Mouse (Mus musculus): ENCODE measurements around the gene Scin. TPM values are rescaled to one million over a fixed set of nuclear protein-coding genes. Genes with fewer than 3 reads are reported as not detected.
A peak's percentile ranks its signal among the peaks of the same experiment; 100 is the strongest.

The Scin gene
- total RNA-seq, 2 experiments from 2014 or later = 1.3 to 1.4 TPM

GRCm38 (mm10) chr12:40109227-40109626, 24.8 kb downstream of the Scin start:
- DNase-seq (ENCODE audit: low spot score in 2 of 2) = no peak

- no peak for DNase-seq (ENCODE audit: low spot score in 2 of 2)
These were observed 25.9 kb downstream of the Scin start for GRCm38 (mm10) chr12:40108143-40108542.

GRCm38 (mm10) chr12:40106874-40107273, 27.2 kb downstream of the Scin start:
- DNase-seq (ENCODE audit: low spot score in 2 of 2) = no peak

- no peak for DNase-seq (ENCODE audit: low spot score in 2 of 2)
These were observed 29.3 kb downstream of the Scin start for GRCm38 (mm10) chr12:40104750-40105149.

GRCm38 (mm10) chr12:40102359-40102758, 31.7 kb downstream of the Scin start:
- DNase-seq (ENCODE audit: low spot score in 2 of 2) = no peak

- no peak for DNase-seq (ENCODE audit: low spot score in 2 of 2)
These were observed 34.6 kb downstream of the Scin start for GRCm38 (mm10) chr12:40099407-40099806.

- DNase-seq (ENCODE audit: low spot score in 2 of 2) = no peak
These were observed 36.6 kb downstream of the Scin start for GRCm38 (mm10) chr12:40097449-40097848.

GRCm38 (mm10) chr12:40097023-40097422, 37.0 kb downstream of the Scin start:
- no peak for DNase-seq (ENCODE audit: low spot score in 2 of 2)

GRCm38 (mm10) chr12:40096453-40096852, 37.6 kb downstream of the Scin start:
- no peak for DNase-seq (ENCODE audit: low spot score in 2 of 2)

- no peak for DNase-seq (ENCODE audit: low spot score in 2 of 2)
These were observed 44.0 kb downstream of the Scin start for GRCm38 (mm10) chr12:40090017-40090416.

GRCm38 (mm10) chr12:40085731-40086322, 48.2 kb downstream of the Scin start:
- peak; percentile 34 to 70 for DNase-seq (ENCODE audit: low spot score in 2 of 2)

GRCm38 (mm10) chr12:40082453-40083238, 51.4 kb downstream of the Scin start:
- DNase-seq (ENCODE audit: low spot score in 2 of 2) = peak in 1 of 2 experiments; percentile 58

- DNase-seq (ENCODE audit: low spot score in 2 of 2) = no peak
These were observed 52.0 kb downstream of the Scin start for GRCm38 (mm10) chr12:40082048-40082447.

- peak in 1 of 2 experiments; percentile 15 for DNase-seq (ENCODE audit: low spot score in 2 of 2)
These were observed 60.4 kb downstream of the Scin start for GRCm38 (mm10) chr12:40073660-40074059.

- DNase-seq (ENCODE audit: low spot score in 2 of 2) = no peak
These were observed 87.0 kb downstream of the Scin start for GRCm38 (mm10) chr12:40047024-40047423.

- DNase-seq (ENCODE audit: low spot score in 2 of 2) = no peak
These were observed 90.0 kb downstream of the Scin start for GRCm38 (mm10) chr12:40043816-40044585.

- peak; percentile 6 to 26 for DNase-seq (ENCODE audit: low spot score in 2 of 2)
These were observed 94.0 kb downstream of the Scin start for GRCm38 (mm10) chr12:40040067-40040466.

- peak; percentile 85 to 87 for DNase-seq (ENCODE audit: low spot score in 2 of 2)
These were observed 96.1 kb downstream of the Scin start, which contains the start of gene Arl4a for GRCm38 (mm10) chr12:40037876-40038463. Gene Arl4a, minus strand, starts transcription at chr12:40038025.

GRCm38 (mm10) chr12:40037226-40037813, 96.7 kb downstream of the Scin start:
- peak; percentile 98 for DNase-seq (ENCODE audit: low spot score in 2 of 2)

GRCm38 (mm10) chr12:40036666-40037065, 97.4 kb downstream of the Scin start:
- DNase-seq (ENCODE audit: low spot score in 2 of 2) = peak; percentile 8 to 16

- no peak for DNase-seq (ENCODE audit: low spot score in 2 of 2)
These were observed 98.5 kb downstream of the Scin start for GRCm38 (mm10) chr12:40035506-40035905.

Measured in layer of hippocampus, postnatal 14 days (tissue).